Mouse (Mus musculus) liver, postnatal 0 days (tissue): Measurements from ENCODE around the gene Ptprk. TPM values are rescaled to one million over a fixed set of nuclear protein-coding genes. Genes with fewer than 3 reads are reported as not detected.

Experiments used
- ATAC-seq: fragments of 200-750 bp; cut with Nextera tagmentation; 2 replicates; pipeline ENCODE4 v1.8.0; 2017; ENCODE audit warnings: mild to moderate bottlenecking, moderate library complexity
- DNase-seq: peaks from one replicate; pipeline ENCODE4 v3.0.0-alpha.2; 2016
- H3K27ac ChIP-seq: fragments of 300-500 bp; sonication (generic); 2 replicates; pipeline ENCODE4 v1.5.1; 2014; ENCODE audit warnings: antibody characterized with exemption, moderate library complexity, mild to moderate bottlenecking, low read depth
- H3K27me3 ChIP-seq: fragments of 300-500 bp; sonication (generic); 2 replicates; pipeline ENCODE4 v1.6.1; 2014; ENCODE audit warnings: low read length, control low read depth, mixed read lengths; ENCODE audit not compliant: insufficient read depth
- H3K36me3 ChIP-seq: fragments of 300-500 bp; sonication (generic); replicated peaks from 2 replicates; pipeline ENCODE4 v1.6.1; 2014; ENCODE audit warnings: mild to moderate bottlenecking, control low read depth, low read length, moderate library complexity, mixed read lengths; ENCODE audit not compliant: insufficient read depth
- H3K4me1 ChIP-seq: fragments of 300-500 bp; sonication (generic); 2 replicates; pipeline ENCODE4 v1.6.1; 2014; ENCODE audit warnings: antibody characterized with exemption, mild to moderate bottlenecking, control low read depth; ENCODE audit not compliant: insufficient read depth
- H3K4me2 ChIP-seq: fragments of 300-500 bp; sonication (generic); 2 replicates; pipeline ENCODE4 v1.6.1; 2014; ENCODE audit warnings: low read depth, mild to moderate bottlenecking, low read length, moderate library complexity, mixed read lengths
- H3K4me3 ChIP-seq: fragments of 300-500 bp; sonication (generic); 2 replicates; pipeline ENCODE4 v1.5.1; 2014; ENCODE audit warnings: low read depth, low read length
- H3K9ac ChIP-seq: fragments of 300-500 bp; sonication (generic); replicated peaks from 2 replicates; pipeline ENCODE4 v1.6.1; 2014; ENCODE audit warnings: mild to moderate bottlenecking, moderate library complexity
- H3K9me3 ChIP-seq: fragments of 300-500 bp; sonication (generic); 2 replicates; pipeline ENCODE4 v1.6.1; 2016; ENCODE audit warnings: mild to moderate bottlenecking, control low read depth, low read length, mixed read lengths
- CTCF ChIP-seq: sonication (generic); IDR thresholded peaks from 2 replicates; pipeline ENCODE4 v1.5.1; 2016; ENCODE audit warnings: antibody characterized with exemption, low read depth
- EP300 ChIP-seq: IDR thresholded peaks from 2 replicates; pipeline ENCODE4 v1.6.1; 2016; ENCODE audit warnings: antibody characterized with exemption, low read depth, mild to moderate bottlenecking
- WGBS: fragments of 180-500 bp; shearing (Covaris S2); extraction: QIAGEN DNeasy Blood & Tissue Kit; methylation state at CpG from one replicate; pipeline ENCODE4 v1.1.7; 2014; ENCODE audit not compliant: insufficient replicate concordance; 5-methylcytosine and 5-hydroxymethylcytosine counted together
- polyA plus RNA-seq: library from polyadenylated mRNA; unstranded; fragments of >200 nt; fragmentation: Nextera tagmentation; extraction: Ambion mirVana; gene quantifications from 2 replicates; pipeline ENCODE4 v1.2.1, GENCODE M21; 2015

The Ptprk gene
- polyA plus RNA-seq, 1 experiment from 2014 or later, result 11.1 TPM

- ATAC-seq (no peak), DNase-seq (no peak)
- H3K27me3 ChIP-seq, result no peaks in the 10 kb centered on the region
- no peak overlapping the region for H3K4me3 ChIP-seq
- TF ChIP-seq EP300, result no peak
- no peak for TF ChIP-seq CTCF
- H3K27ac ChIP-seq, result no peak overlapping the region
- H3K36me3 ChIP-seq, result no peaks in the 10 kb centered on the region
- H3K4me2 ChIP-seq, result no peak overlapping the region
- no peak overlapping the region for H3K9ac ChIP-seq
- no peaks in the 10 kb centered on the region for H3K4me1 ChIP-seq
- H3K9me3 ChIP-seq, result no peaks in the 10 kb centered on the region
These were observed 229.2 kb downstream of the Ptprk start for GRCm38 (mm10) chr10:28303856-28304255.

- Histone ChIP-seq H3K4me2 (no peak overlapping the region), H3K4me3 (no peak overlapping the region), H3K9me3 (no peaks in the 10 kb centered on the region), H3K4me1 (no peaks in the 10 kb centered on the region), H3K9ac (no peak overlapping the region), H3K27me3 (no peaks in the 10 kb centered on the region), H3K36me3 (no peaks in the 10 kb centered on the region), H3K27ac (no peak overlapping the region)
- TF ChIP-seq CTCF (no peak), EP300 (no peak)
- 69% methylated on average over 4 of the region's 4 CpGs for WGBS
- ATAC-seq, result no peak
- no peak for DNase-seq
These were observed 229.8 kb downstream of the Ptprk start for GRCm38 (mm10) chr10:28304292-28304875.

- 55% methylated on average over 6 of the region's 6 CpGs for WGBS
- H3K4me1 ChIP-seq, result no peaks in the 10 kb centered on the region
- no peak for DNase-seq
These were observed 231.9 kb downstream of the Ptprk start for GRCm38 (mm10) chr10:28306451-28307086.

GRCm38 (mm10) chr10:28311369-28311768 lies 236.7 kb downstream of the Ptprk start:
- Histone ChIP-seq H3K27ac (no peak overlapping the region), H3K4me2 (no peak overlapping the region), H3K27me3 (no peaks in the 10 kb centered on the region), H3K9me3 (no peaks in the 10 kb centered on the region), H3K4me3 (no peak overlapping the region), H3K4me1 (no peaks in the 10 kb centered on the region), H3K9ac (no peak overlapping the region), H3K36me3 (no peaks in the 10 kb centered on the region)
- ATAC-seq (no peak), DNase-seq (no peak)
- WGBS, result 70% methylated on average over 1 of the region's 1 CpGs
- TF ChIP-seq EP300 (no peak), CTCF (no peak)

More at GRCm38 (mm10) chr10:28306451-28307086, 231.9 kb downstream of the Ptprk start:
- H3K27me3 ChIP-seq, result no peaks in the 10 kb centered on the region
- ATAC-seq, result no peak
- H3K9me3 ChIP-seq, result no peaks in the 10 kb centered on the region
- no peak overlapping the region for H3K9ac ChIP-seq
- H3K4me3 ChIP-seq, result no peak overlapping the region
- TF ChIP-seq CTCF, result no peak
- TF ChIP-seq EP300, result no peak
- H3K36me3 ChIP-seq, result no peaks in the 10 kb centered on the region
- H3K27ac ChIP-seq, result no peak overlapping the region
- no peak overlapping the region for H3K4me2 ChIP-seq

- WGBS, result 39% methylated on average over 2 of the region's 2 CpGs
These were observed 248.4 kb downstream of the Ptprk start for GRCm38 (mm10) chr10:28322995-28323394.

GRCm38 (mm10) chr10:28335232-28335631 lies 260.6 kb downstream of the Ptprk start:
- Histone ChIP-seq H3K4me3 (no peak overlapping the region), H3K9me3 (no peaks in the 10 kb centered on the region), H3K9ac (no peak overlapping the region), H3K4me1 (no peaks in the 10 kb centered on the region), H3K27me3 (no peaks in the 10 kb centered on the region), H3K4me2 (no peak overlapping the region), H3K27ac (no peak overlapping the region), H3K36me3 (no peaks in the 10 kb centered on the region)
- ATAC-seq, result no peak
- no peak for DNase-seq
- TF ChIP-seq CTCF (no peak), EP300 (no peak)
- WGBS, result 73% methylated on average over 5 of the region's 5 CpGs

More at GRCm38 (mm10) chr10:28322995-28323394, 248.4 kb downstream of the Ptprk start:
- no peaks in the 10 kb centered on the region for H3K27me3 ChIP-seq
- no peak overlapping the region for H3K4me3 ChIP-seq
- no peaks in the 10 kb centered on the region for H3K9me3 ChIP-seq
- H3K9ac ChIP-seq, result no peak overlapping the region
- no peaks in the 10 kb centered on the region for H3K4me1 ChIP-seq
- H3K36me3 ChIP-seq, result no peaks in the 10 kb centered on the region
- H3K4me2 ChIP-seq, result no peak overlapping the region
- TF ChIP-seq CTCF (no peak), EP300 (no peak)
- DNase-seq, result no peak
- no peak for ATAC-seq
- H3K27ac ChIP-seq, result no peak overlapping the region
